In genomic region chr14:37027951-37028350, GRCm38 (mm10) we compare ENCODE assay signal across 27 mouse cellular contexts. TPM values are rescaled to one million over a fixed set of nuclear protein-coding genes. Genes with fewer than 3 reads are reported as not detected.
A peak's percentile ranks its signal among the peaks of the same experiment; 100 is the strongest.
DNase-seq lines count a peak whose midpoint lies in the region; ATAC-seq and TF ChIP-seq lines count a peak whose summit lies in the region.
"Had no signal": no experiment of that assay in that cellular context is flagged by ENCODE, and none has a peak within 500 bp of the region (broad histone marks: within the 10 kb centered on the region; RNA-seq: fewer than 3 reads in every experiment).

No protein-coding gene starts in this region.

- TF ChIP-seq CTCF in liver, postnatal 0 days (IDR thresholded peaks at IDR 0.05; ENCODE audit: low read depth) = no peak
- TF ChIP-seq CTCF in heart, adult 2 months (IDR thresholded peaks at IDR 0.05) = no peak

- H3K9ac ChIP-seq in intestine, embryonic 16.5 days (ENCODE audit: low read depth, low read length) = no peak overlapping the region
- H3K9ac ChIP-seq in intestine, embryonic 15.5 days = no peak overlapping the region
- no peak overlapping the region for H3K9ac ChIP-seq in liver, postnatal 0 days (replicated peaks)
- H3K9ac ChIP-seq in liver, embryonic 12.5 days = no peak overlapping the region
- H3K9ac ChIP-seq in heart, adult 2 months (ENCODE audit: low read depth, low read length) = no peak overlapping the region
- H3K9ac ChIP-seq: embryonic facial prominence, embryonic 13.5 days; embryonic facial prominence, embryonic 15.5 days; forebrain, embryonic 12.5 days had no signal

- no peaks in the 10 kb centered on the region for H3K4me1 ChIP-seq in intestine, embryonic 16.5 days (ENCODE audit: control insufficient read depth, insufficient read depth, low read length)
- H3K4me1 ChIP-seq in intestine, embryonic 15.5 days (replicated peaks) = no peaks in the 10 kb centered on the region
- no peaks in the 10 kb centered on the region for H3K4me1 ChIP-seq in liver, postnatal 0 days (ENCODE audit: insufficient read depth)
- no peaks in the 10 kb centered on the region for H3K4me1 ChIP-seq in liver, embryonic 12.5 days
- no peaks in the 10 kb centered on the region for H3K4me1 ChIP-seq in heart, adult 2 months (ENCODE audit: control insufficient read depth, insufficient read depth, low read length)
- H3K4me1 ChIP-seq: embryonic facial prominence, embryonic 13.5 days; embryonic facial prominence, embryonic 15.5 days; forebrain, embryonic 10.5 days; forebrain, embryonic 12.5 days had no signal

- no peak overlapping the region for H3K27ac ChIP-seq in intestine, embryonic 16.5 days (ENCODE audit: low read length)
- H3K27ac ChIP-seq in intestine, embryonic 15.5 days = no peak overlapping the region
- no peak overlapping the region for H3K27ac ChIP-seq in liver, postnatal 0 days (ENCODE audit: low read depth)
- no peak overlapping the region for H3K27ac ChIP-seq in liver, embryonic 12.5 days
- H3K27ac ChIP-seq in heart, adult 2 months = no peak overlapping the region
- H3K27ac ChIP-seq: embryonic facial prominence, embryonic 13.5 days; embryonic facial prominence, embryonic 15.5 days; forebrain, embryonic 10.5 days; forebrain, embryonic 12.5 days had no signal

- TF ChIP-seq POLR2A in heart, adult 2 months (IDR thresholded peaks at IDR 0.05; ENCODE audit: insufficient read depth, low read depth, low read length) = no peak

- H3K9me3 ChIP-seq in intestine, embryonic 16.5 days (ENCODE audit: control insufficient read depth, low read length) = no peaks in the 10 kb centered on the region
- no peaks in the 10 kb centered on the region for H3K9me3 ChIP-seq in intestine, embryonic 15.5 days
- H3K9me3 ChIP-seq in liver, postnatal 0 days (ENCODE audit: low read length) = no peaks in the 10 kb centered on the region
- no peaks in the 10 kb centered on the region for H3K9me3 ChIP-seq in liver, embryonic 12.5 days (replicated peaks)
- H3K9me3 ChIP-seq: embryonic facial prominence, embryonic 13.5 days; embryonic facial prominence, embryonic 15.5 days; forebrain, embryonic 10.5 days; forebrain, embryonic 12.5 days had no signal

- TF ChIP-seq EP300 in liver, postnatal 0 days (IDR thresholded peaks at IDR 0.05; ENCODE audit: low read depth) = no peak
- no peak for TF ChIP-seq EP300 in heart, adult 2 months (IDR thresholded peaks at IDR 0.05; ENCODE audit: insufficient read depth, low read depth, low read length)

- peak; percentile 36 for ATAC-seq in intestine, embryonic 16.5 days
- ATAC-seq in intestine, embryonic 15.5 days = no peak
- ATAC-seq in liver, postnatal 0 days = 0 out of 2 replicates have a peak, but pooled peaks have one; percentile 31
- ATAC-seq in liver, embryonic 12.5 days = no peak
- ATAC-seq: forebrain, embryonic 14.5 days; forebrain, embryonic 16.5 days had no signal

- intact Hi-C loops in heart, adult 2 months (cut with DNase I) = no loop called here

- no peak overlapping the region for H3K4me3 ChIP-seq in intestine, embryonic 16.5 days (ENCODE audit: low read length)
- no peak overlapping the region for H3K4me3 ChIP-seq in intestine, embryonic 15.5 days (replicated peaks)
- H3K4me3 ChIP-seq in liver, postnatal 0 days (ENCODE audit: low read depth, low read length) = no peak overlapping the region
- no peak overlapping the region for H3K4me3 ChIP-seq in liver, embryonic 12.5 days
- no peak overlapping the region for H3K4me3 ChIP-seq in heart, adult 2 months
- H3K4me3 ChIP-seq: embryonic facial prominence, embryonic 13.5 days; embryonic facial prominence, embryonic 15.5 days; erythroblast, embryonic 14.5 days; forebrain, embryonic 10.5 days; forebrain, embryonic 12.5 days had no signal

- no peak overlapping the region for H3K4me2 ChIP-seq in intestine, embryonic 16.5 days (ENCODE audit: low read depth, low read length)
- no peak overlapping the region for H3K4me2 ChIP-seq in intestine, embryonic 15.5 days (replicated peaks)
- no peak overlapping the region for H3K4me2 ChIP-seq in liver, postnatal 0 days (ENCODE audit: low read depth, low read length)
- H3K4me2 ChIP-seq in liver, embryonic 12.5 days = no peak overlapping the region
- H3K4me2 ChIP-seq: embryonic facial prominence, embryonic 13.5 days; embryonic facial prominence, embryonic 15.5 days; forebrain, embryonic 12.5 days had no signal

- no peaks in the 10 kb centered on the region for H3K36me3 ChIP-seq in intestine, embryonic 16.5 days (ENCODE audit: control insufficient read depth, insufficient read depth, low read length)
- H3K36me3 ChIP-seq in intestine, embryonic 15.5 days = no peaks in the 10 kb centered on the region
- H3K36me3 ChIP-seq in liver, postnatal 0 days (replicated peaks; ENCODE audit: insufficient read depth, low read length) = no peaks in the 10 kb centered on the region
- H3K36me3 ChIP-seq in liver, embryonic 12.5 days = no peaks in the 10 kb centered on the region
- no peaks in the 10 kb centered on the region for H3K36me3 ChIP-seq in heart, adult 2 months (ENCODE audit: control insufficient read depth, insufficient read depth, low read length)
- H3K36me3 ChIP-seq: embryonic facial prominence, embryonic 13.5 days; embryonic facial prominence, embryonic 15.5 days; forebrain, embryonic 10.5 days; forebrain, embryonic 12.5 days had no signal

- no peaks in the 10 kb centered on the region for H3K27me3 ChIP-seq in intestine, embryonic 16.5 days (replicated peaks; ENCODE audit: control insufficient read depth, insufficient read depth, low read length)
- H3K27me3 ChIP-seq in intestine, embryonic 15.5 days (replicated peaks) = no peaks in the 10 kb centered on the region
- H3K27me3 ChIP-seq in liver, postnatal 0 days (ENCODE audit: insufficient read depth, low read length) = no peaks in the 10 kb centered on the region
- no peaks in the 10 kb centered on the region for H3K27me3 ChIP-seq in liver, embryonic 12.5 days (replicated peaks)
- no peaks in the 10 kb centered on the region for H3K27me3 ChIP-seq in heart, adult 2 months (ENCODE audit: control insufficient read depth, insufficient read depth, low read length)
- H3K27me3 ChIP-seq: embryonic facial prominence, embryonic 13.5 days; embryonic facial prominence, embryonic 15.5 days; forebrain, embryonic 12.5 days had no signal

- no peak for DNase-seq in liver, postnatal 0 days
- DNase-seq in heart, adult 2 months = no peak
- DNase-seq: adrenal gland, adult 2 months; adrenal gland, postnatal 25 days; cerebellum, adult 11 months; cerebellum, adult 2 months; cerebellum, adult 9-10 months; cerebellum, postnatal 36 days; embryo, embryonic 11 days had no signal

- no peaks in the 10 kb centered on the region for H3K79me2 ChIP-seq in heart, adult 2 months (replicated peaks; ENCODE audit: control insufficient read depth, insufficient read depth, low read length)

- WGBS in intestine, embryonic 16.5 days = 90% methylated on average over 3 of the region's 3 CpGs
- WGBS in intestine, embryonic 15.5 days = 89% methylated on average over 3 of the region's 3 CpGs
- 68% methylated on average over 3 of the region's 3 CpGs for WGBS in liver, postnatal 0 days (ENCODE audit: insufficient replicate concordance)
- 81% methylated on average over 3 of the region's 3 CpGs for WGBS in liver, embryonic 12.5 days (ENCODE audit: insufficient replicate concordance)
- WGBS in heart, adult 2 months = 82% methylated on average over 3 of the region's 3 CpGs

RNA-seq across cellular contexts. Expression of gene Rgr, which starts 20.8 kb away (rescaled TPM):
- polyA plus RNA-seq in intestine, embryonic 16.5 days (2015; fragmentation: Nextera tagmentation; extraction: Ambion mirVana) = not detected in 2 replicates
- polyA plus RNA-seq in intestine, embryonic 15.5 days (2015; fragmentation: Nextera tagmentation; extraction: Ambion mirVana) = not detected in 2 replicates
- polyA plus RNA-seq in liver, postnatal 0 days (2015; fragmentation: Nextera tagmentation; extraction: Ambion mirVana) = not detected in 2 replicates
- polyA plus RNA-seq in liver, embryonic 12.5 days (2016; fragmentation: Nextera tagmentation; extraction: Ambion mirVana) = not detected in 2 replicates
- total RNA-seq in heart, adult 2 months (2021) = not detected
- not detected in 2 replicates for polyA plus RNA-seq in heart, adult 2 months (2012; rRNA removed)
- total RNA-seq: adrenal gland, adult 2 months; adrenal gland, postnatal 10 days; adrenal gland, postnatal 25 days; adrenal gland, postnatal 4 days; common myeloid progenitor, adult 5-6 weeks; ES-E14; MEL had no signal
- polyA plus RNA-seq: adrenal gland, adult 2 months; brain, embryonic 14.5 days; C2C12; cerebellum, adult 2 months; embryonic facial prominence, embryonic 11.5 days; erythroblast, embryonic 14.5 days; forebrain, embryonic 10.5 days; forebrain, embryonic 12.5 days; forebrain, embryonic 14.5 days; forebrain, embryonic 16.5 days had no signal

RNA-seq across cellular contexts. Expression of gene Lrit1, which starts 26.7 kb away (rescaled TPM):
- polyA plus RNA-seq in intestine, embryonic 16.5 days (2015; fragmentation: Nextera tagmentation; extraction: Ambion mirVana) = not detected in 2 replicates
- polyA plus RNA-seq in intestine, embryonic 15.5 days (2015; fragmentation: Nextera tagmentation; extraction: Ambion mirVana) = not detected in 2 replicates
- 0.04 TPM in 1 of 2 replicates, not detected in the other for polyA plus RNA-seq in liver, postnatal 0 days (2015; fragmentation: Nextera tagmentation; extraction: Ambion mirVana)
- polyA plus RNA-seq in liver, embryonic 12.5 days (2016; fragmentation: Nextera tagmentation; extraction: Ambion mirVana) = not detected in 2 replicates
- not detected for total RNA-seq in heart, adult 2 months (2021)
- polyA plus RNA-seq in heart, adult 2 months (2012; rRNA removed) = not detected in 2 replicates
- total RNA-seq: adrenal gland, adult 2 months; adrenal gland, postnatal 25 days; common myeloid progenitor, adult 5-6 weeks; ES-E14; MEL had no signal
- polyA plus RNA-seq: adrenal gland, adult 2 months; brain, embryonic 14.5 days; C2C12; cerebellum, adult 2 months; embryonic facial prominence, embryonic 11.5 days; embryonic facial prominence, embryonic 13.5 days; embryonic facial prominence, embryonic 15.5 days; erythroblast, embryonic 14.5 days; forebrain, embryonic 10.5 days; forebrain, embryonic 12.5 days; forebrain, embryonic 14.5 days; forebrain, embryonic 16.5 days had no signal

RNA-seq across cellular contexts. Expression of gene Lrit2, which starts 39.8 kb away (rescaled TPM):
- not detected in 2 replicates for polyA plus RNA-seq in intestine, embryonic 16.5 days (2015; fragmentation: Nextera tagmentation; extraction: Ambion mirVana)
- polyA plus RNA-seq in intestine, embryonic 15.5 days (2015; fragmentation: Nextera tagmentation; extraction: Ambion mirVana) = not detected in 2 replicates
- not detected in 2 replicates for polyA plus RNA-seq in liver, postnatal 0 days (2015; fragmentation: Nextera tagmentation; extraction: Ambion mirVana)
- polyA plus RNA-seq in liver, embryonic 12.5 days (2016; fragmentation: Nextera tagmentation; extraction: Ambion mirVana) = not detected in 2 replicates
- not detected for total RNA-seq in heart, adult 2 months (2021)
- not detected in 2 replicates for polyA plus RNA-seq in heart, adult 2 months (2012; rRNA removed)
- total RNA-seq: adrenal gland, adult 2 months; adrenal gland, postnatal 10 days; adrenal gland, postnatal 25 days; adrenal gland, postnatal 4 days; common myeloid progenitor, adult 5-6 weeks; ES-E14; MEL had no signal
- polyA plus RNA-seq: adrenal gland, adult 2 months; brain, embryonic 14.5 days; cerebellum, adult 2 months; embryonic facial prominence, embryonic 11.5 days; embryonic facial prominence, embryonic 13.5 days; embryonic facial prominence, embryonic 15.5 days; erythroblast, embryonic 14.5 days; forebrain, embryonic 10.5 days; forebrain, embryonic 12.5 days; forebrain, embryonic 14.5 days; forebrain, embryonic 16.5 days had no signal

RNA-seq across cellular contexts. Expression of gene Ccser2, which starts 59.4 kb away (rescaled TPM):
- polyA plus RNA-seq in intestine, embryonic 16.5 days (2015; fragmentation: Nextera tagmentation; extraction: Ambion mirVana) = 30.1 and 33.5 TPM in 2 replicates
- 29.4 and 35.1 TPM in 2 replicates for polyA plus RNA-seq in intestine, embryonic 15.5 days (2015; fragmentation: Nextera tagmentation; extraction: Ambion mirVana)
- polyA plus RNA-seq in liver, postnatal 0 days (2015; fragmentation: Nextera tagmentation; extraction: Ambion mirVana) = 11.8 and 16.6 TPM in 2 replicates
- 6.5 and 7.6 TPM in 2 replicates for polyA plus RNA-seq in liver, embryonic 12.5 days (2016; fragmentation: Nextera tagmentation; extraction: Ambion mirVana)
- 100 to 1,000 TPM; 106 to 122 TPM for total RNA-seq in heart, adult 2 months (2021)
- 63.1 and 107 TPM in 2 replicates for polyA plus RNA-seq in heart, adult 2 months (2012; rRNA removed)

Comparison
In these comparisons a context has a peak if more than half of its experiments do, and no peak if none do; other contexts are left out.
1. ATAC-seq: peak in intestine, embryonic 16.5 days (single experiment) and liver, postnatal 0 days (single experiment); none in intestine, embryonic 15.5 days (single experiment) and liver, embryonic 12.5 days (single experiment).